Mouse (Mus musculus): Measurements from ENCODE around the gene Fhdc1.

DNA sequence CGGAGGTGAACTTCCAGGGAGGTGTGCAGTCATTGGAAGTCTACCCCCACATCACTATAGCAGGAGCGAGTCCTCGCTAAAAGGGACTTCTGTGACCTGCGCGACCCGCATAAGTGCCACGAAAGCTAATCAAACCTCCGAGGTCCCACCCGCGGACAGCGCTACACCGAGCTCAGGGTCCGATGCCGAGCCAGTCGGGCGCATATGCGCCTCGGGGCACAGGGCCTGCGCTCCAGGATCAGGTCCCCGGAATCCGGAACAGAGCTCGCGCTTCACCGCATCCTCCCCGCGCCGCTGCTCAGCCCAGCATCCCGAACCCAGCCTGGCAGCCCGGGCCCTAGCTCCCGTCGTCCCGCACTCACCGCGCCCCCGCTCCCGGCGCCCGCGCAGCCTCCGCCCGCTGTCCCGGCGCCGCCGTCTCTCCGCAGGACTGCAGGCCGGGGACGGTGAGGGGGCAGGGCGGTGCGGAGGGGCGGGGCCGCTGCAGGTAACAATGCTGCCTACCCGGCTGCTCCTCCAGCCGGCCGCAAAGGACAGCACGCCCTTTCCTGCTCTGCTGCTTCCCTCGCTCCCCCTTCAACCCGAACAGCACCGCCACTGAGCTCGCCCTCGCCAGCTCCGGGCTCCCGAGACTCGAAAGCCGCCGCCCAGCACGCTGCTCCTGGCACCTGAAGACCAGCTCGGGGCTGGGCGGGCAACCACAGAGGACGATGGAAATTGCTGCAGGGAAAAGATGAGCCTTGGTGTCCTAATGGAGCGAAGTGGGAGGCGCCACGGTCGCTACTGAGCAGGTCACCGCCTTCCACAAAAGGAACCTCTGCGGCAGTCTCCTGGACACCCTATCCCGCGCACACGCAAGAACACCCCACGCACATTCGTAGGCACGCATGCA is at the start of gene Fhdc1:
- TF ChIP-seq CTCF (IDR thresholded peaks at IDR 0.05; ENCODE audit: control insufficient read depth, insufficient read depth, insufficient read length) = no peak
- no peak for TF ChIP-seq MYOD1 (IDR thresholded peaks at IDR 0.05; ENCODE audit: control insufficient read depth, insufficient read length, low read depth)
- no peak for TF ChIP-seq FOSL1 (IDR thresholded peaks at IDR 0.05; ENCODE audit: insufficient read depth, low read length, poor library complexity, severe bottlenecking)
